Mouse (Mus musculus) heart, postnatal 36 days (tissue): Measurements from ENCODE around the gene Mybphl. TPM values are rescaled to one million over a fixed set of nuclear protein-coding genes. Genes with fewer than 3 reads are reported as not detected.

Experiments
- DNase-seq, 2 experiments: peaks; one replicate each; pipeline ENCODE4 v3.0.0; 2021 to 2022
- intact Hi-C: fragments of 180-260 bp; cut with DNase I; formaldehyde crosslinking; loops from one replicate; pipeline ENCODE4 v1.15.1; 2025
- total RNA-seq, 2 experiments: library from RNA; stranded (reverse); gene quantifications; 2 replicates each; pipeline ENCODE4 v1.2.3; 2021

Gene Mybphl
- total RNA-seq, 2 experiments from 2014 or later = 46.4 to 54.6 TPM

- no peak for DNase-seq
- intact Hi-C loops = no loop called here
Observed at GRCm38 (mm10) chr3:108406306-108406885, 41.7 kb downstream of the Mybphl start.

- intact Hi-C loops = no loop called here
- no peak for DNase-seq
Observed at GRCm38 (mm10) chr3:108408517-108409008, 43.9 kb downstream of the Mybphl start.

GRCm38 (mm10) chr3:108409656-108410358 lies 45.1 kb downstream of the Mybphl start:
- intact Hi-C loops = loop anchor here (5.0 to 10.0 kb wide), 2 partner anchors 47 to 245 kb away; partner anchors contain the start of gene Clcc1
- DNase-seq = no peak

- intact Hi-C loops = loop anchor here (5.0 to 10.0 kb wide), 2 partner anchors 47 to 244 kb away; partner anchors contain the start of gene Clcc1
Observed at GRCm38 (mm10) chr3:108410359-108410714, 45.6 kb downstream of the Mybphl start.

GRCm38 (mm10) chr3:108411026-108411753 lies 46.5 kb downstream of the Mybphl start:
- no peak for DNase-seq
- intact Hi-C loops = loop anchor here (5.0 to 10.0 kb wide), 2 partner anchors 46 to 244 kb away; partner anchors contain the start of gene Clcc1

More at GRCm38 (mm10) chr3:108410359-108410714, 45.6 kb downstream of the Mybphl start:
- DNase-seq = no peak

GRCm38 (mm10) chr3:108411754-108412121 lies 47.0 kb downstream of the Mybphl start:
- DNase-seq = peak in 1 of 2 experiments; percentile 25
- intact Hi-C loops = loop anchor here (5.0 to 10.0 kb wide), 2 partner anchors 46 to 243 kb away; partner anchors contain the start of gene Clcc1

GRCm38 (mm10) chr3:108413634-108414360 lies 49.1 kb downstream of the Mybphl start:
- intact Hi-C loops = loop anchor here (5.0 to 10.0 kb wide), 2 partner anchors 44 to 241 kb away; partner anchors contain the start of gene Clcc1
- no peak for DNase-seq

GRCm38 (mm10) chr3:108414857-108415830 lies 50.4 kb downstream of the Mybphl start, which contains the start of gene Celsr2:
TSS of gene Celsr2 (minus strand) at chr3:108415552.
- DNase-seq = peak in 1 of 2 experiments; percentile 24
- intact Hi-C loops = loop anchor here (5.0 to 10.0 kb wide), 2 partner anchors 42 to 240 kb away; partner anchors contain the start of gene Clcc1

GRCm38 (mm10) chr3:108415831-108416223 lies 51.1 kb downstream of the Mybphl start:
- intact Hi-C loops = loop anchor here (10.0 kb wide), 1 partner anchor 239 kb away; the partner anchor contains the start of gene Clcc1
- DNase-seq = peak; percentile 67 to 70

- intact Hi-C loops = no loop called here
- DNase-seq = no peak
Observed at GRCm38 (mm10) chr3:108423006-108423405, 58.3 kb downstream of the Mybphl start.

- DNase-seq = peak; percentile 15 to 27
- intact Hi-C loops = no loop called here
Observed at GRCm38 (mm10) chr3:108423844-108424801, 59.4 kb downstream of the Mybphl start.

- DNase-seq = no peak
- intact Hi-C loops = no loop called here
Observed at GRCm38 (mm10) chr3:108424944-108425623, 60.4 kb downstream of the Mybphl start.

- intact Hi-C loops = no loop called here
- DNase-seq = no peak
Observed at GRCm38 (mm10) chr3:108425624-108426018, 60.9 kb downstream of the Mybphl start.
